Mouse (Mus musculus): ENCODE results near the gene Zfp605.

The Zfp605 gene

DNA sequence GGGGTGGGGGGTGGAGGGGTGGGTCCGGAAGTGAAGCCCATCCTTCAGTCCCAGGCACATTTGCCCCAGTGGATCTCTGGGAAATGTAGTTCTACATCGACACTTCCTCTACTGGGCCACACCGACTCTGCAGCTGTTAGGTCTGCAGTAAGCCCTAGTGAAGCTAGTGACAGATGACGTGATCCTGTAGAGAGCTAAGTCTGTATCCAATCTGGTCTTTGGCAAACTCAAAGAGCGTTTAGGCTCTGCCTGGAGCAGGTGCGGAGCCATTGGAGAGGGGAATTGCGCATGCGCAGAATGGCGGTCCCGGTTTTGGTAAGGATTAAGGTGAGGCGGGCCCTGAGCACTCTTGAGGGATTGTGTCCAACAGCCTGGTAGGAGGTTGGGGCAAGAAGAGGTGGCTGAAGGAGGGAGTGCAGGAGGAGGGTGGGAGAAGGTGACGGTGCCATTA lies at the start of gene Zfp605:
TSS of gene Zfp605 (plus strand) at position 102 of the 451 bp plus-strand sequence.
- under 1% methylated on average over 12 of the region's 12 CpGs for WGBS

DNA sequence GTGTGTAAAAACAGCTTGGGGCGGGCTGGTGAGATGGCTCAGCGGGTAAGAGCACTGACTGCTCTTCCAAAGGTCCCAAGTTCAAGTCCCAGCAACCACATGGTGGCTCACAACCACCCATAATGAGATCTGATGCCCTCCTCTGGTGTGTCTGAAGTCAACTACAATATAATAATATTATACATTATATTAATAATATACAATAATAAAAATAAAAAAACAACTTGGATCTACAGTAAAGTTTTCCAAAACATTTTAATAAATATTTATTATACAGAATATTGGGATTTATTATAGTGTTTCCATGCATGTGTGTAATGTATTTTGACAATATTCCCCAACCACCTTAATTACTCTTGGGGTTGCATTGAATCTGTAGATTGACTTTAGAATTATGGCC lies 37.5 kb upstream of the Zfp605 start, which contains the start of gene Gm17655:
TSS of gene Gm17655 (minus strand) at position 101 of the 400 bp plus-strand sequence.
- WGBS: 68% methylated on average over 2 of the region's 2 CpGs

DNA sequence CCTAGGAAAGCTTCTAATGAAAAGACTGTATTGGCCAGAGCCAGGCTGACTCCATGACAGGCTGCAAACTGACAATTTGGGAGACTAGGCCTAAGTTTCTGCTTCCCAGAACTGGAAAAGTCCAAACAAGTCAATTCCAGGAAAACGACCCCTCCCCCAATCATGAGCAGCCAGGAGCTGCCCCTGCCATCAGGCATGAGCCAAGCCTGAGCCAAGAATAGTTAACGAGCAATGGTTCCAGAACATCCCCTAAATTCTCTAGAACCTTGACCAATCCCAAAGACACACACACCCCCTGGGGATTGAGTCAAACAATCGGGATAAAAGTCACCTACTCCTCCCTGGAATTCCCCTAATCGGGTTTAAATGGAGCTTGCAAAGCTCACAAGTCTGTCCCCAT lies 26.9 kb upstream of the Zfp605 start:
- 77% methylated on average over 4 of the region's 4 CpGs for WGBS

DNA sequence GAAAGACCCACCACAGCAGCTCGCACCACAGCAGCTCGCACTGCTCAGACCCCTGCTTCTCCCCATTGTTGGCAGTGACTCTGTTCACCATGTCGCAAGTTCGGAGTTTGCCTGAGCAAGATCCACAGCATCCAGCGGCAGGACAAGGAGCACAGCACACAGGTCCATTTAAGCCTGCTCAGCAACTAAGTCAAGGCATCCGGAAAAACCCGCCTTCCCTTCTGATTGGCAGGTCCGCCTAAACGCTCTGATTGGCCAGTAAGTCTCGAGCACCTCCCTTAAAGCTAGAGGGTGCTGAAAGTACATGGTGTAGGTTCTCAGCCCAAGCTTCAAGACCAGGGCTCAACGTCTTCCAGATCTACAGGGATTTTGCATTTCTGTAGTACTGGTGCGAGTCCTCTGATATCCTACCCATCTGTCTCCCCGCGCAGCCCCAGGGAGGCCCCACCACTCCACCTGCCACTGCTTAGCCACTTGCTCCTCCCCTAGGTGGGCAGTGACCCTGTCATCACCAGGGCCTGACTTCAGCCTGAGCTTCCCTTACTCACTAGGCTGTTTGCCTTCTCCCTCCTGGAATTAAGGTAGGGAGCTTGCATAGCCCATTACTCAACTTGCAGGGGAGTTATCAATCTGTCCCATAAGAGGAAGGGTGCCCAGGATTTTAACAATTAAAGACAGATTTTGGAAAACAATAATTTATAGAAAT lies 23.6 kb upstream of the Zfp605 start:
- WGBS: 44% methylated on average over 14 of the region's 14 CpGs

DNA sequence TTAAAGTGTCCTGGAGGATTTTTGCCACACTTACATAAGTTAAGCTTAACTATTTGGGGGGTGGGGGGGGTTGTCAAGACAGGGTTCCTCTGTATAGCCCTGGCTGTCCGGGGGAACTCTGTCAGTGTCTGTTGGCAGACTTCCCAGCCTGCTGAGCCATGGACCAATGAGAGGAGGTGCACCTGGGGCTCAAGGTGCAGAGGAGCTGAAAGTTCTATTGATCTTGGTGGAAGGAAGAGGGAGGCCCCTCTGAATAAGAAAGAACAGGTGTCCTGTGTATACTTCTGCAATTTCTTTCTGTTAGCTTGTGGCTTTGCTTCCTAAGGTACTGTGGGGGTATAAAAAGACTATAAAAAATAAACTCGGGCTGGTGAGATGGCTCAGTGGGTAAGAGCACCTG lies 18.3 kb upstream of the Zfp605 start:
- 60% methylated on average over 2 of the region's 2 CpGs for WGBS

DNA sequence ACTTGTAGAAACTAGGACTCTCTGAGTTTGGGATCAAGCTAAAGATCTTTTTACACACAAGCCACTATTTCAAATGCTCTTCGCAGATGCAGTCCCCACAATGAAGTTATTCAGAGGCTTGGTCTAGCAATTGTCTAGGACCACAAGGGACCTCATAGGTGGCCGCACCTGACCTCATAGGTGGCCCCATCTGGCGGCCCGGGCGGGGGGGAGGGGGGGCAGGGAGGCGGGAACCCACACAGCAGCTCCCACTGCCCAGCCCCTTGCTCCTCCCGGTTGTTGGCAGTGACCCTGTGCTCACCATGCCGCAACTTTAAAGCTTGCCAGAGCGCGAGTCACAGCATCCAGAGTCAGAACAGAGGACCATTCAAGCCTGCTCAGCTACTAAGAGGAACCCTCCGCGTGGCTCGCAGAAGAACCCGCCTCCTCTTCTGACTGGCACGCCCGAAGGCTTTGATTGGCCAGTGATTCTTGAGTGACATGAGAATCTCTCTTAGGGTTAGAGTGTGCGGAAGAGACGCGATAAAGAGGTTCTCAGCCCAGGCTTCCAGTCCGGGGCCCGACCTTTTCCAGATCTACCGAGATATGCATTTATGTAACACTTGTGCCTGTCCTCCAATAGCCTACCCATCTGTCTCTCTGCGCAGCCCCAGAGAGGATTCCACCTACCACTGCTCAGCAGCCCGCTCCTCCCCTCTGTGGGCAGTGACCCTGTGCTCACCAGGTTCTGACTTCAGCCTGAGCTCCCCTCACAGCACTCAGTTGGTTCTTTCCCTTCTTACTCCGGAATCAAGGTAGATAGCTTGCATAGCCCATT lies 15.7 kb upstream of the Zfp605 start, which contains the start of gene Gm35315:
TSS of gene Gm35315 (minus strand) at position 391 of the 817 bp plus-strand sequence.
- under 1% methylated on average over 25 of the region's 25 CpGs for WGBS

DNA sequence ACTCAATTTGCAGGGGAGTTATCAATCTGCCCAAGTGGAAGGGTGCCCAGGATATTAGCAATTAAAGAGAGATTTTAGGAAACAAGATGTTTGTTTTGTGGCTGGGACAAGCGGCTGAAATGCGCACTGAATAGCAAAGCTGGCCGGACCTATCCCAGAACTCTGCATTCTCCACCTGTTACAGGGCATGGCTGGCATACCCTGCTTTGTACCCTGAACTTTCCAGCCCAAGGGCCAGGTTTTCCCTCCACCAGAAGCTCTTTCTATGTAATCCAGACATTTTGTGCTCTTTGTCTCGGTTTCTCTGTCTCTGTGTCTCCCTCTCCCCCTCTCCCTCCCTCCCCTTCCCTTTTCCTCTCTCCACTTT lies 15.1 kb upstream of the Zfp605 start:
- WGBS: 3% methylated on average over 4 of the region's 4 CpGs

DNA sequence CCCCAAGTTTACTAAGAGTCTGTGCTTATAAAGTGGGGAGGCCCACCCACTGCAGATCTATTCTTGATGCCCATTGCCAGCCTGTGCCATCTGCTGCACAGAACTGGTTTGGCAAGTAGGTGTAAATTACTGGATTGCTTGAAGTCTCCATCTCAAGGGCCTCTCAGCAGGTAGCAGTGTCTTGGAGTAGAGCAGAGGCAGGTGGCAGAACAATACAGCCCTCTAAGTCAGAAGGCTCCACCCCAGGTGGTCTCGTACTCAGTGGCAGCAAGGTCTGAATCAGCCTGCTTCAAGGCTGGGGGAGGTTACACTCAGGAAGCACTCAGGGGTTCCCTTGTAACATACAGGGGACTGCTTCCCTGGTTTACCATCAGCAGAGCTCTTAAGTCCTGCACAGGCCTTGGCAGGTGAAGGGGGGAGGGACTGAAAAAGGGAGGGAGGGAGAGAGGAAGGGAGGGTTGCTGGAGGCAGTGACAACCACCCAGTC lies 10.9 kb upstream of the Zfp605 start:
- 29% methylated on average over 1 of the region's 1 CpGs for WGBS

DNA sequence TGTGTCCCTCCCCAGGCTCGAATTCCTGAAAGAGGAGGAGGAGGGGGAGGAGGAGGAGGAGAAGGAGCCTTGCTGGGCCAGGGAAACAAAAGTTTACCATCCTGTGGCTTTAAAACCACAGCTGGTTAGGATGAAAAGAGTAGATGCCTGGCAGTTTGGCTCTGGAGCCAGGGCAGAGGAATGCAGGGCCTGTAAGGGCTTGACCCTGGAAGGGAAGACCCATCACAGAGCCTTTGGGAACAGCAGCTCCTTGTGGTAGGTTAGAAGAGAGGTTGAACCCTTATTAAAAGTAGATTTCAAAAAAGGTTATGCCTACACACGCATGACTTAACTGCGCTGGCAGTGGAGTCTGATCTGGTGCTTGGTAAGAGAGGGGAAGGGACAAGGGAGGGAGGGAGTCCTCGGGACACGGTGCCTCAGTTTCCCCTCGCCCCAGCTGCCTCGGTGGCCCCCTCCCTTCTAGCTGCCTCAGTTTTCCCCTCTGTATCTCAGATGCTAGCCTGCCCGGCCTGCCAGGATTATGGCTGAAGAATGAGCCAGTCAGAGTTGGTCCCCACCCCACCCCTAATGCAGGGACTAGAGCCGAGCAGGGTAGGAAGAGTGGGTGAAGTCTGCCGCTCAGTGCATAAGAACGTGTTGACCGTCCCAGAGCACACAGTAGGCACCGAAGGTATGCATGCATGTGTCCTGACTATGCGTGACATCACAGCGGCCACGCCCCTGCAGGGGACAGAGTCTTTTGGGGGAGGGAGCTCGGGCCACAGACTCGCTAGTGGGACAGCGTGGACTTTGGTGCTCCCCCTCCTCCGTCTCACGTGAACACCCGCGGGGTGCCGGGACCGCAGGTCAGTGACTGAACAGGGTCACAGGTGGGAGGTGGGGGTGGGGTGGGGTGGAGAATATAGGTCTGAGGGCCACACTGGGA lies 10.0 kb upstream of the Zfp605 start, which contains the start of gene Plcxd1:
TSS of gene Plcxd1 (plus strand) at position 314 of the 925 bp plus-strand sequence.
- 13% methylated on average over 25 of the region's 25 CpGs for WGBS

DNA sequence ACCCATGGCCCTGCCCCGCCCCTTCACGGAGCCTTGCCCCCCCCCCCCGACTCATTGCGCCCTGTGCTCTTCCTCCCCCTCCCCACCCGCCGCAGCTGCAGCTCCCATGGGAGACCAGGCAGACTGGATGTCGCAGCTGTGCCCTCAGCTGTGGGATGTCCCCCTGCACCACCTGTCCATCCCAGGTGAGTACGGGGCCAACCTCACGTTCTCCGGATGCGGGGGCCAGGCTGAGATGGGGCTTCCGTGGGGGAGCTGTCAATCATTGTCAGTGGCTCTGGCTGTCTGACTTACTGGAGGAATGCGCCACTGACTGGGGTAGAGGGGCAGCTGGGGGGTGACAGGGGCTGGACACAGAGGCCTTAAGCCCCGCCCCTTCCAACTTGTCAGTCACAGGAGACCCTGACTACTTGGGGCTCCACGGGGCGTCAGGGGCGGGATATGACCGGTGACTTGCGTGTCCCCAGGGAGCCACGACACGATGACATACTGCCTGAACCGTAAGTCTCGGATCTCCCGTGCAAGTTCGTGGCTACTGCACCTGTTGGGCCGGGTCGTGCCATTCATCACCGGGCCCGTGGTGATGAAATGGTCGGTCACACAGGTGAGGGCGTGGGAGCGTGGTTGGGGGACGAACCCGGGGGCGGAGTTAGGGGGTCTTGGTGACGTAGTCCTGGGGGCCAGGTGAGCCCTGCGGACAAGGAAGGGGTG lies 8.8 kb upstream of the Zfp605 start:
- WGBS: 1% methylated on average over 36 of the region's 37 CpGs

DNA sequence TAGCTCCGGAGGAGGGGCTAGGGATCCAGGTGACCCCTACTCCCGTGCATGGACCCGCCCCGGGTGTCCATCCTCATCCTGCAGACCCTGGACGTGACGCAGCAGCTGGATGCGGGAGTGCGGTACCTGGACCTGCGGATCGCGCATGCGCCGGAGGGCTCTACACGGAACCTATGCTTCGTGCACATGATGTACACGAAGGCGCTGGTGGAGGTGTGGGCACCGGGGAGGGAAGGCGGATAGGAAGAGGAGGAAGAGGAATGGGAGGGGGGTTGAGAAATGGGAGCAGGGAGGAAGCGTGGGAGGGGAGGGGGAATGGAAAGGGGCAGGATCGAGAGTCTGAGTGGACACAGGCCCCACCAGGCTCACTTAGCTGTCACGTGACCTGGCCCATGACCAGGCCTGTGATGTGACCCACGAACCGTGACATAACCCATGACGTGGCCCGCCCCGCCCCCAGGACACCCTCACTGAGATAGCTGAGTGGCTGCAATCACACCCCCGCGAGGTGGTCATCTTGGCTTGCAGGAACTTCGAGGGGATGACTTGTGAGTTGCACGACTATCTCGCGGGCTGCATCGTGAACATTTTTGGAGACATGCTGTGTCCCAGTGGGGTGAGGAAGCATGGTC lies 8.1 kb upstream of the Zfp605 start:
- WGBS: 17% methylated on average over 34 of the region's 34 CpGs

DNA sequence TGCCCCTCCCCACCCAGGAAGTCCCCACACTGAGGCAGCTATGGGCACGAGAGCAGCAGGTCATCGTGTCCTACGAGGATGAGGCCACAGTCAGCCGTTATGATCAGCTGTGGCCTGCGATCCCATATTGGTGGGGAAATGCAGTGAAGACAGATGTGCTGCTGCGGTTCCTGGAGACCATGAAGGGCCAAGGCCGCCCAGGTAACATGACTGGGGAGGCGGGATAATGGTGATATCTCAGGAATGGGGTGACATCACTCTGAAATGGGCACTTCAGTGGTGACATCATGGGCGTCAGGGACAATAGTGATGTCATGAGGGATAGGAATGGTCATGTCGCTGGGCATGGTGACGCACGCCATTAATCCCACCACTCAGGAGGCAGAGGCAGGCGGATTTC lies 7.5 kb upstream of the Zfp605 start:
- WGBS: 88% methylated on average over 13 of the region's 13 CpGs

DNA sequence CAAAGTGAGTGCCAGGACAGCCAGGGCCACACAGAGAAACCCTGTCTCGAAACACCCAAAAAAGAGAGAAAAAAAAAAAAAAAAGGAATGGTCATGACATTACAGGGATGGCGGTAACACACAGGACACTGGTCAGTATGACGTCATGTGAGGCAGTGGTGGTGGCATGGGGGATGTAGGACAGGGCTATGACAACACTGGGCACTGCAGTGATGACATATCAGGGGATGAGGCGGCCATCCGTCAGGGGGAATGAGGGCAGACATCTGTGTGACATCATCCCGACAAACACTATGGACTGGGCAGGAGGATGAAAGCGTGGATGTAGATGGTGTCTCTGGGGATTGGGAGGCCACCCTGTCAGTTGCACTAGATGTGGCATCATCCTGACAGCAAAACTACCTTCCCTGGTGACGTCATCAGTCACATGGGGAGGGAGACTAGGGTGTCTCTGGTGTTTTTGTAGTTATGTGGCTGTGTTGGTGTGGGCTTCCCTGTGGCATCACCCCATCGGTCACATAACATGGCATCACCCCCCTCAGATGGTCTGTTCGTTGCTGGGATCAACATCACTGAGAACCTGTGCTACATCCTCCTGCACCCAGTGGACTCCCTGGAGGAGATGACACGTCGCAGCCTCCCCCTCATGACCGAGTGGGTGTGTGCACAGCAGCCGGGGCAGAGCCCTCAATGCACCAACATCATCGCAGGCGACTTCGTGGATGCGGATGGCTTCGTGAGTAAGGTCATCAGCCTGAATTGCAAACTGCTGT lies 6.9 kb upstream of the Zfp605 start:
- WGBS: 81% methylated on average over 19 of the region's 19 CpGs

DNA sequence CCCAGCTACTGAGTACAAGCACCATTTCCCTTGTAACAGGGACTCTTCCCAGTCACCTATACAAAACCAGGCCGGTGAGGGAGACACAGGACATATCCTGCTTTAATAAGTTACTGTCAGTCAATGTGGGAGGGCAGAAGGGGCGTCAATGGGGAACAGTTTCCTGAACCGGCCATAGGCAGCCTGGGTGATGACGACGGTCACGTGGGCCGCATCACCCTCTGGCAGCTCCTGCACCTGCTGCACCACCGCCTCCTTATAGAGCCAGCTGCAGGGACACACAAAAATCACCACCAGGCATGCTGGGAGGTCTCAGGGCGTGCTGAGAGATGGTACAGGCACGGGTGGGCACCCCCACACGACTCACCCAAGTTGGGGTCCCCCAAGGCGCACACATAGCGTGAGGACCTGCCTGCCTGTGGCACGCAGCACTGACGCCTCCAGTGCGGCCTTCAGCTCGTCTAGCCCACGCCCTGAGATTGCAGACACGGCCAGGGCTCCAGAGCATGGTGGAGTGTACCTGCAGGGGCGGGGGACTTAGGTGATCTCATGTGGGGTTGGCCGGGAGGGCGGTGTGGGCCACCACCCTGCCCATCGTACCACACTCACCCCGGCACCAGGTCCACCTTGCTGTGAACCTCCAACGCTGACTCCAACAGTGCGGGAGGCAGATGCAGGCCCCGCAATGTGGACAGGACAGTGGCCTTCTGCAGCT lies 5.8 kb upstream of the Zfp605 start:
- 88% methylated on average over 27 of the region's 27 CpGs for WGBS

DNA sequence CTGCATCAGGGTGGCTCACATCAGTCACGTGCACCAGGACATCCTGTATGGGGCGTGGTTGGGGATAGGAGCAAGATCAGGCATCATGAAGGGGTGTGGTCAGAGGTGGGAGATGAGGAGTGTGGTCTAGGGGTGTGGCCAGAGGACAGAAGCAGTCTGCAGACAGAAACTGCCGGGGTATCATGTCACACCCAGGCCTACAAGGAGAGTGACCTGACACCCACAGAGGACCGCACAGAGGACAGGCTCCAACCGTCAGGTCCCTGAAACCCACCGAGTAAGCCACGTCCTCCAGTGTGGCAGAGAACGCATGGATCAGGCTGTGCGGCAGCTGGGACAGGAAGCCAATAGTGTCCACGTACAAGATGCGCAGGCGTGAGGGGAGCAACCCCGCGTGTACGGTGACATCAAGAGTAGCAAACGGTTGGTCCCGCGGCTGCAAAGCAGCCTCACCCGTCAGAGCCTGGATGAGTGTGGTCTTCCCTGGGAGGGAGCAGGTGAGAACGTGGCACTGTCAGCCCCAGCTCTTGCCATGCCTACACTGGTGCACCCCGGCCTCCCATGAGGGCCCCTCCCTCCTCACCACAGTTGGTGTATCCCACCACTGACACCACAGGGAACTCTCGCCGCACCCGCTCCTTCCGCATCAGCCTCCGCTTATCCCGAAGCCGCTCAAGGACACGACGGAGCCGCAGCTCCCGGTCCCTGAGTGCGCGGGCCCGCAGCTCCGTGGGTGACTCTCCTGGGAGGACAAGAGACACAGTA lies 5.1 kb upstream of the Zfp605 start:
- WGBS: 95% methylated on average over 36 of the region's 36 CpGs

DNA sequence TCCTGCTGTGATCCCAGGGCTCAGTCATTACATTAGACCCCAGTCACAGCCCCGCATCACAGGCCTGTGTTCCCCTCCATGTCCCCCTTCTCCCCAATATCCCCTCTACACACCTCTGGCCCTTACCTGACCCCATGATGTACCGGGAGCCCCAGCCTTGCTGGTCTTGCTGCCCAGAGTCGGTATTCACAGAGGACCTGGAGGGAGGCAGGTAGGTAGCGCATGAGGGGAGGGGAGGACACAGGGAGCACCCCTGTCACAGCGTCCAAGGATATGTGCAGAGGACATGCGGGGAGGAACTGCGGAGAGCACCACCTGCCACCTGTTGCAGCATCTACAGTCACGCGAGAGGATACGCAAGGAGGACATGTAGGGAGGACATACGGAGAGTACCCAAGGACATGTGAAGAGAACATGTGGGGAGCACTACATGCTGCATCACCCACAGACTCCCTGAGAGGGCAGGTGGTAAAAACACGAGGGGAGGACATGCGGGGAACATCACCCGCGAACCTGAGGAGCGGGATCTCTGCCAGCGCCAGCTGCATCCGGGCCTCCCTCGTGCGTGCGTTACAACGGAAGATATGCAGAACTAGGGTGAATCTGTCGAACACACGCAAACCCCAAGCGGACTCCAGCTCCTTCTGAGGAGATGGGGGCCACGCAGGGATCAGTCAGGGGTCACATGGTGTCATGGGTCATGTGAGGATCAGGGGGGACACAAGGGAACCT lies 3.6 kb upstream of the Zfp605 start:
- WGBS: 89% methylated on average over 26 of the region's 26 CpGs

DNA sequence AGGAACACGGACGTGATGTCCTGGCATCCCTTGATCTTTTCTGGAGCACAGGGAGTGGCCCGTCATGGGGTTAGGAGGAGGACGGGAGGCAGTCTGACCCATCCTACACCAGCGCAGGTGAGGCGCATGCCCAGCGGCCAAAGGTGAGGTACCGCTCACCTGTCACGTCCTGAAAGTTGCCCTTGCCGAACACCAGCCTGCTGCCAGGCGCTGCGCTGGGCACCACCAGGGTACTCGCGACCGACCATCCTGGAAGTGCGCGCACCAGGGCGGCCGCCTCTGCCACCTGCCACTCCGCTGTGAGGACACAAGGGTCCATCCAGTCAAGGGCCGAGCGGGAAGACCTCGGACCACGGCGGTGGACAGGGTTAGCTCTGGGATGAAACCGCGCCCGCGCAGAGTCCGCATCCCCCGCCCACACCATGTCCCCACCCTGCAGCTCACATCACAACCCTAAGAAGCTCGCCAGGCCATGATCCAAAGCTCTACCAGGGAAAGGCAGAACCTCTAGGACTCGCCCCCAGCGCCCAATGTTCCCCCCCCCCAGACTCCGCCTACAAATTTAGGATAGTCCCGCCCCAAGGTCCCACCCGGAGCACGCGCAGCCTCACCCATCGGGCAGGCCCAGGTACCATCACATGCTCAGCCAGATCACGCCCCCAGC lies 2.9 kb upstream of the Zfp605 start:
- WGBS: 15% methylated on average over 41 of the region's 41 CpGs

Measured in cerebral cortex, adult 2 months (tissue).